Comparison of ENCODE assay signal across 8 mouse cellular contexts in genomic region chr4:53217608-53218290, GRCm38 (mm10). TPM values are rescaled to one million over a fixed set of nuclear protein-coding genes. Genes with fewer than 3 reads are reported as not detected.
A peak's percentile ranks its signal among the peaks of the same experiment; 100 is the strongest.
DNase-seq lines count a peak whose midpoint lies in the region; ATAC-seq lines count a peak whose summit lies in the region.

No protein-coding gene starts in this region.

- peak overlapping the region; percentile 65 for H3K9ac ChIP-seq in lung, embryonic 16.5 days (ENCODE audit: low read length)

- WGBS in hindbrain, embryonic 10.5 days, result under 1% methylated on average over 38 of the region's 38 CpGs
- under 1% methylated on average over 38 of the region's 38 CpGs for WGBS in lung, embryonic 16.5 days

- H3K4me2 ChIP-seq in lung, embryonic 16.5 days (ENCODE audit: low read depth, low read length), result peak overlapping the region; percentile 94

- H3K9me3 ChIP-seq in hindbrain, embryonic 10.5 days, result no peaks in the 10 kb centered on the region
- no peaks in the 10 kb centered on the region for H3K9me3 ChIP-seq in lung, embryonic 16.5 days (ENCODE audit: control insufficient read depth, low read length)

- ATAC-seq in lung, embryonic 16.5 days (ENCODE audit: low read depth), result peak; percentile 91

- peak overlapping the region; percentile 66 for H3K4me3 ChIP-seq in hindbrain, embryonic 10.5 days
- peak overlapping the region; percentile 63 for H3K4me3 ChIP-seq in lung, embryonic 16.5 days (ENCODE audit: low read length)

- peak; percentile 59 to 60 for DNase-seq in CD8-positive naive resting alpha-beta T cell, adult 2 months (ENCODE audit: low read depth in 2 of 2, low spot score in 2 of 2)
- DNase-seq in cerebellum, adult 18-20 months, result peak; percentile 70 to 76
- peak; percentile 49 to 74 for DNase-seq in frontal cortex, adult 2 months (ENCODE audit: extremely low spot score in 1 of 2, low spot score in 1 of 2)
- peak; percentile 77 for DNase-seq in hindbrain, embryonic 10.5 days (ENCODE audit: low spot score)
- DNase-seq in layer of hippocampus, adult 9-11 months, result peak; percentile 75
- DNase-seq in ovary, adult 18-20 months (ENCODE audit: low spot score), result peak; percentile 70
- peak; percentile 64 to 77 for DNase-seq in thymus, adult 18-20 months

- H3K4me1 ChIP-seq in hindbrain, embryonic 10.5 days (replicated peaks), result peaks cover 24% of the 10 kb centered on the region
- peaks cover 17% of the 10 kb centered on the region for H3K4me1 ChIP-seq in lung, embryonic 16.5 days (replicated peaks; ENCODE audit: control insufficient read depth, insufficient read depth, low read length)

- H3K27me3 ChIP-seq in hindbrain, embryonic 10.5 days (ENCODE audit: insufficient read depth, poor library complexity, severe bottlenecking), result no peaks in the 10 kb centered on the region
- H3K27me3 ChIP-seq in lung, embryonic 16.5 days (ENCODE audit: control insufficient read depth, insufficient read depth, low read depth, low read length), result no peaks in the 10 kb centered on the region

- no peaks in the 10 kb centered on the region for H3K36me3 ChIP-seq in hindbrain, embryonic 10.5 days
- H3K36me3 ChIP-seq in lung, embryonic 16.5 days (ENCODE audit: control insufficient read depth, insufficient read depth, low read length), result no peaks in the 10 kb centered on the region

- H3K27ac ChIP-seq in hindbrain, embryonic 10.5 days, result peak overlapping the region; percentile 89
- peak overlapping the region; percentile 77 for H3K27ac ChIP-seq in lung, embryonic 16.5 days (ENCODE audit: low read length)

RNA-seq across cellular contexts. Expression of gene Abca1, which starts 58.1 kb away (rescaled TPM):
- 14.6 and 17.3 TPM in 2 replicates for polyA plus RNA-seq in frontal cortex, adult 2 months (2012; rRNA removed)
- polyA plus RNA-seq in hindbrain, embryonic 10.5 days (2016; fragmentation: Nextera tagmentation; extraction: Ambion mirVana), result 2.7 and 3.6 TPM in 2 replicates
- 9.8 and 10.5 TPM in 2 replicates for polyA plus RNA-seq in lung, embryonic 16.5 days (2015; fragmentation: Nextera tagmentation; extraction: Ambion mirVana)

Comparison
In these comparisons a context has a peak if more than half of its experiments do, and no peak if none do; other contexts are left out.
1. Peak in every context shown above with its lines: DNase-seq, ATAC-seq, H3K4me3 ChIP-seq and H3K27ac ChIP-seq.